Mouse (Mus musculus): Measurements from ENCODE around the gene Lhpp. TPM values are rescaled to one million over a fixed set of nuclear protein-coding genes. Genes with fewer than 3 reads are reported as not detected.
A peak's percentile ranks its signal among the peaks of the same experiment; 100 is the strongest.

Gene Lhpp
- total RNA-seq, 2 experiments from 2014 or later = 7.8 to 10.5 TPM

DNA sequence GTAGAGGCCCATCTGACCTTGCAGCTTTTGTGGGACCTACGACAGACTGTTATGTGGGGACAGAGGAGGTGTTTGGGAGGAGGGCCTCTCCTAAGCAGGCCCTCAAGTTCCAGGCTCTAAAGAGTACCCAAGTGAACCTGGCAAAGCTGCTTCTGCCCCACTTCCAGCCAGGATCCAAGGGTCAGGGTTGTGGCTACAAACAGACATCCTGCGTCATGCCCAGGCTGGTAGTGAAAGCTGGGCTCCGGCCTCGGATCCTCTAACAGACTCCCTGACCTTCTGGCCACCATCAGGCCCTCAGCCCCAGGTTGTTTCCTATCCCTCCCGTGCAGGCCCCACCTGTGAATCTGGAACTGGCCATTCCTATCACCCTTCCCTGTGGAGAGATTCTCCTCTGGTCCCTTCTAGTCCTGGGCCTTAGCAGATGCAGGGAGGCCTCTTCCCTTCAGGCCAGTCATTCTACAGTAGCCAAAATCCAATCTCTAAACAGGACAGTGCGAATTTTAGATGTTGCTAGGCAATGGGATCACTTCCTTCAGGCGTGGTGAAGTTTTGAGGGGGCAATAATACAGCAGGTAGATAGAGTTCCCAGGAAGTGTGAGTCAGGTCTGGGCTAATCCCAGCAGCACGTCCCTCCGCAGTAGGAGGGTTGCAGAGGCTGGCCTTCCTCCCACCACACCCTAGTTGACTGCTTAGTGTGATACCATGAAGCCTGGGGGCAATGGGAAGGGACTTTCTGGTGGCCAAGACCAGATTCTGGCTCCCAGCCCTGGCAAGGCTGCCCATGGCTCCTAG, 93.3 kb downstream of the Lhpp start:
- DNase-seq (ENCODE audit: low spot score in 2 of 2) = no peak

DNA sequence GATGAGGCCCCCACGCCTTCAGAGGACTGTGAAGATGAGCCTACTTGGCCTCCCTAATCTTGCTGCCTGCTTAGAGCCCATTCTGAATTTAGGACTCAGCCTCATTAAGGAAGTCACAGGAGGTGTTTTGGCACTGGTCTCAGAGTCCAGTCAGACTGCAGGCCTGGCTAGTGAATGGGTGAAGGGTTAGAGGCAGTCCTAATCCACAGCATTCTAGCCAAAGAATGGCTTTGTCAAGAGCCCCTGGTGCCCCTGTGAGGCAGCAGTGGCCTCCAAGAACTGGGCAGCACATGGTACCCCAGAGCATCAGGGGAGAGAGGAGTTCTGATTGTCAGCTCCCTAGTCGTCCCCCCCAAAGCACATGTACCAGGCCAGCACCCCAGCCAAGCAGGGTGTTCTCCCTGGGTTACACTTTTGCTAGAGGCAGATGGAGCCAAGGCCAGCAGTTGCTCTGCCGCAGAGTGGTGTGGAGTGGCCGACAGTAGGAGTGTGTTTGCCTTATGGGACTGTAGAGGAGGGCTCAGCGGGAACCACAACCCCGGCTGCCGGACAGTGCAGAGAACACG, 94.0 kb downstream of the Lhpp start:
- DNase-seq (ENCODE audit: low spot score in 2 of 2) = no peak

DNA sequence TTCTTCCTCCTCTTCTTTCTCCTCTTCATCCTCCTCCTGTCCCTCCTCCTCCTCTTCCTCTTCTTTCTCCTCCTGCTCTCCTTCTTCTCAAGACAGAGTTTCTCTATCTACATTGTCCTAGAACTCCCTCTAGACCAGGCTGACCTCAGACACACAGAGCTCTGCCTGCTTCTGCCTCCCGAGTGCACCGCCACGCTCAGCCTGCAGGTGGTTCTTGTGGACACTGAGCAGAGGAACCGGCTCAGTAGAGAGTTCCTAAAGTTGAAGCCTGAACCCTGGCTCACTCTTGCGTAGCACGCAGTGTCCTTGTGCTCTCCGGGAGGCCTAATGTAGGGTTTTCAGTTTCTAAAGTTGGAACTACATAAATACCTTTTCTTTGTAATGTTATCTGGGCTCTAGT, 94.7 kb downstream of the Lhpp start:
- no peak for DNase-seq (ENCODE audit: low spot score in 2 of 2)

DNA sequence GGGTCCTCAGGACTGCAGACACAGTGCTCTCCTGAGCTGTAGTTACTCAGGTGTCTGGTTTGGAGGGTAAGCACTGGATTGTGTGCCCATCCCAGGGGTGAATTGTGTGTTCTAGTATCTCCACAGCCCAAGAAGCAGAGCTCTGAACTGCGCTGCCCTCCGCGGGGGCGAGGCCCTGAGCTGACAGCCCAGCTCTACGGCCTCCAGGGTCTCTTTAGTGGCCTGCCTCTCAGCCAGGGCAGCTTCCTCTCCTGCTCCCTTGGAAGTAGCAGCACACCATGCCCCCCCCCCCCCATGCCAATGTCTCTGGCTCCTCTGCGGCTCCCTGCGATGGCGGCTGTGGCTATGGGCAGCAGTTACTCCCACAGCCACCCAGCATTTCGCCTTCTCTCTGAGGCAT, 101.1 kb downstream of the Lhpp start:
- no peak for DNase-seq (ENCODE audit: low spot score in 2 of 2)

DNA sequence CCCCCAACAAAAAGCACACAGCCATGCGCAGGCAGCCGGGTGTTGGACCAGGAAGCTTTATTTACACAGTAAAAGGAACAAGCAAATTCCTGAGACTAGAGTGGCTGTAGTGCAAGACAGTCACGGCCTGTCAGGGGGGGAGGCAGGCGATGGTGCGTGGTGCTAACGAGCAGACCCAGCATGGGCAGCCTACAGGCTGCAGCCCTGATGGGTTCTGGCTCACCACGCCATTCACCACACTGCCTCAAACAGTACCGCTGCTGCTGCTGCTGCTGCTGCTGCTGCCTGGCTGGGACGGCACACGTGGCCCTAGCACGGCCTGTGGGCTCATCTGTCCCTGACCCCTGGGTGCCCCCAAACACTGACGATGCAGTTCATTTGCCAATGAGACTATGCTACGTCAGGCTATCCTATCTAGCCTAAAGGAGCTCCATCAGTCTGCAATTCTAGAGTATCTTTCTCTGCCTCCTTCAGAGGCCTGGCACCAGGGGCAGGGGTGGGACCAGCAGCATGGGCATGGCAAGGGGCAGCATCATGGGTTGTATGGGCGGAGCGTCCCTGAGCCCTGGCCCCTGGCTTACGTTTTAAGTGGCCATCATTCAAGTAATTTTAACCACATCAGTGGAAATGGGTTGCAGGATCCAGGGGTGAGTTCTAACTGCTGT, 101.7 kb downstream of the Lhpp start:
- no peak for DNase-seq (ENCODE audit: low spot score in 2 of 2)

DNA sequence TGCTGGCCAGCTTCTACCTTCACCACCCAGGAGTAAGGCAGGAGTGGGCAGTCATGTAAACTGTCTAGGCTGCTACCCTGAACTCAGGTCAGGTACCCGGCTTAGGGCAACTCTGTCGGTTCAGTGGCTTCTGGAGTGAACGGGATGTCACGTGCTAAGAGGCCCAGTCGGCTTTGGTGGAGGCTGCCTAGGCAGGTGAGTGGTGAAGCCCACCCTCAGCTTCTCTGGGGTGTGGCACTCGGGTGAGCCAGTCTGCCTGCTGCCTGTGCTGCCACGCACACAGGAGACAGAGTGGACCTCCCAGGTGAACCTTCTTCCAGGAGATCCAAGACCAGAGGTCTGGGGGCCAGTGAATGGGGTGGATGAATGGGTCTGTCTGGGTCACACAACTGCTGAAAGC, 102.5 kb downstream of the Lhpp start:
- no peak for DNase-seq (ENCODE audit: low spot score in 2 of 2)

DNA sequence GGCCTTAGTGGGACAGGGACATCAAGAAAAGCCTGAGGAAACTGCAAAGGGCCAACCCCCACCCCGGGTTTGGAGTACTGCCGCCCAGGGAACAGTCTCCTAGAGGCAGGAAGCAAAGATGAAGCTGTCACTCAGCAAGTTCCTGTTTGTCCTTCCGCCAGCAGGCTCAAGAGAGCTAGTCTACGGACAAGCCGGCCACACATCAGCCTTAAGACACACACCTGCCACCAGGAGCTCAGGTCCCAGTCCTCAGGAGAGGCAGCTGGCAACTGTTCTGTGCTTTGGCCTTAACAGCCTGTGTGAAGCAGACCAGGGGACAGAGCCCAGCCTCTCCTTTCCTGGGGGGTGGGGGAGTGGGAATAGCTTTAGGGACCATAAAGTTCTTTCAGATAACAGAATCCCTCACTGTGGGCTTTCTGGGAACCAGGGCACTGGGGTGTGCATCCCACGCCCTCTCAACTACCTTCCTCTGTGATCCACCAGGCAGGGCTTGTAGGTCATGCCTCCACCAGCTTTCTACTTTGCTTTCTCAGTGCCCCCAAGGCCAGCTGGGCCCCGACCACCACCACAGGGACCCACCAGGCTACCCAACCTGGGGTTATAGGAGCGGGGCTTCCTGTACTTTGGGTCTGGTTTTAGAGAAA, 103.2 kb downstream of the Lhpp start:
- DNase-seq (ENCODE audit: low spot score in 2 of 2) = no peak

DNA sequence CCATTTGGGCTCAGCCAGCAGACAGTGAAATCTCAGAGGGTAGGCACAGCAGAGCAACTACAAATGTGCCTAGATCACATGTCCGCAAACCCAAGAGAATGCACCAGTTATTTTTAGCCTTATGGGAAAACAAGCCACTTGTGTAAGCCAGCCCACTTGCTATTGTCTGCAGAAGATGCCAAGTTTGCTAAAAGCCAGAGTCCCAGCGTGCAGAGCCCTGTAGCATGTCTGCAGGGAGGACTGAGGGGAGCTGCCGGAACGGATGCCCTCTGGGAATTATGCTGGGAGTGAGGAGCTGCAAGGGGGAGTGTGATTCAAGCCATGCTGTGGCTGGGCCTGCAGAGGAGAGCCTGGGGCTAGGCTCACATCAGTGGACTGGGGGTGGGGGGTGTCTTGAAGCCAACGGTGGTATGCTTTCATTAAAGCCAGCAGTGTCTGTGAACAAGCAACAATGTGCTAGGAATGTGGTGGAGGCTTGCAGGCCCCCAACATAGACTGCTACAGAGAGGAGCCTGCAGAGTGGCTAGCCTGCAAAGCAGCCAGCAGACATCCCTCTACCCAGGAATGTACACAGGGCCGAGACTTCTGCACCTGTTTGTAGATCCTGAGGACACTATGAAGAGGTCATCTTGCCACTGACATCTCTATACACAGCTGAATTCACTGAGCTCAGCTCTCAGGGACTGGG, 103.9 kb downstream of the Lhpp start:
- peak in 1 of 2 experiments; percentile 58 for DNase-seq (ENCODE audit: low spot score in 2 of 2)

DNA sequence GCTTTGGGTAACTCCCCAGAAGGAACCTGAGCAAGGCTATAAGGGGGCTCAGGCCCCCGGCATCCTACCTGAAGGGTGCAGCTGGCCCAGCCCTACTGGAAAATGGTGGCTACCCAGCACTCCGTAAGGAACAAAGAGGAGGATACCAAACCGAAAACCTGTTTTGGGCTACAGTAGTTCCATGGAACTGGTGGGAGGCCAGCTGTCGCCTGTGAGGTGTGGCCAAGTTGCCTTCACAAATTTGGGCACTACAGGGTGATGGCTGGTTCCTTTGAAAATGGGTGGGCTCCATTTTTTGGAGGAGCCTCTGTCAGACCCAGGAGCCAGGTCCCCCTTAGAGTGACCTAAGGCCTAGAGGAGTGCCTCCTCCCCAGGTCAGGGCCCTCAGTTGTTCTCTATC, 104.8 kb downstream of the Lhpp start:
- no peak for DNase-seq (ENCODE audit: low spot score in 2 of 2)

DNA sequence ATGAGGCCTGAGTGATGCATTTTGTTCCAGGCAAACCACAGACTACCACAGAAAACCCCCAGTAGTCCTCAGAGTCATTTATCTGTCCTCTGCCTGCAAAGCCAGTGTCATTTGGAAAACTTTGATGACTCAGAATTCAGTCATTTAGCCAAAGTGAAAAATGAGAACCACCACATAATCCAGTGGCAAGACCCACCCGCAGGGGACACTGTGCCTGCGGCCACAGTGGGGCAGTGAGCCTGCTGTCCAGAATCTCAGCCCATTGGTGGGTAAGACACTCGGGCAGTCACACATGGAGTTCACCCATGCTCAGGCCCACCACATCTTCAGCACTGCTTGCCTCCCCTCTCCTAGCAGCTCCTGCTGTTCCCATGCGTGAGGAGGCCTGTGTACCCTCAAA, 109.1 kb downstream of the Lhpp start:
- DNase-seq (ENCODE audit: low spot score in 2 of 2) = no peak

DNA sequence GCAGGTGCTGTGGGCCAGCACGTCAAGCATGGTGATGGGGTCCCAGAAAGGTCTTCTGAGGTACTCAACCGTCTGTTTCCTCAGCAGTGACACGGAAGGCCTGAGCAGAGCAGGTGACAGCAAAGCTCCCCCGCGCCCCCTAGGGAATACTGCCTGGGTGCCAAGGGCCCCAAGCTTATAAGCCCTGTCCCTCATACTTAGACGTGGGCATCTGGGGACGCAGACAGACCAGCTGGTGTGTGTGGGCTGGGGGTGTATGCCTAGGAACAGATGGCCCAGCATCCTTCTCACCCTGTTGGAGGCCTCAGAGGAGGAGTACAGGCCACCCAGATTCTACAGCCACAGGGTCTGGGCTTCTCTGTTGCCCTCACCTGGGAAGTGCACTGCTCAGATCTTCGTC, 110.1 kb downstream of the Lhpp start:
- DNase-seq (ENCODE audit: low spot score in 2 of 2) = peak in 1 of 2 experiments; percentile 50

DNA sequence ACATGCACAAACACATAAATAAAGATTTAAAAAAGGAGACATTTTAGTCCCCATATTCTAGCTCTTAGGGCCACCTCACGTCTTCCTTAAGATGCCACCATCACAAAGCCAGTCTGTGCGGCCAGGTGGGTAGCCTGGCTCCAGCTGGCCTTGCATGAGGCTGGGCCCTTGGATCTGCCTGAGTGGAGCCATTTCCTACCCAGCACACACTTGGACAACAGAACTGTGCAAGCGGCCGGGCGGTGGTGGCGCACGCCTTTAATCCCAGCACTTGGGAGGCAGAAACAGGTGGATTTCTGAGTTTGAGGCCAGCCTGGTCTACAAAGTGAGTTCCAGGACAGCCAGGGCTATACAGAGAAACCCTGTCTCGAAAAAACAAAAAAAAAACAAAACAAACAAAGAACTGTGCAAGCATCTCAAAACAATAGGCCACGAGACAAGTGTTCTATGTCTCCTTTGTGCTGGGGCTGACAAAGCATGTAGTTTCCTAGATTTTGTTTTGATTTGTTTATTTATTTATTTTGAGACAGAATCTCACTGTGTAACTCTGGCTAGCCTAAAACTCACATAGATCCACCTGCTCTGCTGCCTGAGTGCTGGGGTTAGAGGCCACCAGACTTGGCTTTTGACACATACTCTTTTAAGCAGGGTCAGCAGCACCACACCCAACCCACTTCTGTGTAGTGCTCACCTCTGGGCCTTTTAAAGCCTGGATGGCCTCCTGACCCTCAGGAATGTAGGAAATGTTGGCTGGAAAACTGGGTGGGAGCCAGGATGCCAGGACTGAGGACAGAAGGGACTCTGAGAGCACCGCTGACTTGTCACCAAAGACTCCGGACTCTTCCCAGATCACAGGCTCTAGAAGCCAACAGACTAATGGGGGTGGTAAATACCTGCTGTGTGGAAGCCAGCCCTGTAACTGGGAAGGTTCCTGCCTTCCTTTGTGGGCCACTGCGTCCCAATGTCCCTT, 112.2 kb downstream of the Lhpp start:
- DNase-seq (ENCODE audit: low spot score in 2 of 2) = no peak

DNA sequence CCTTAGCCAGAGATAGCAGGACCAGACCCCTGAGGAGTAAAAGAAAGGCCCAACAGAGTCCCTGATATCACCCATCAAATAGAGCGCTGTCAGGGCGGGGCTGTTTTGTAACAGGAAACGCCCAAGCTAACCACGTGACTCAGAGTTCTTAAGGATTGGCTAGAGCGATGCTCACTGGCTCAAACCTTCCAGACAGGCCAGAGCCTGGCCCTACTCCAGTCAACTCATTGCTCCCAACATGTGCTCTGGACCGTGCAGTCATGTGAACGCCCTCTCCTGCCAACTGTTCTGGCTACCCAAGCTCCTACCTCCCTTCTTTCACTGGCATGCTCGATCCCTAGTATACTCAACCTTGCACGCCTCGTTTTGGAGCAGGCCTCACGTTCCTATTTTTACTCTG, 113.5 kb downstream of the Lhpp start:
- DNase-seq (ENCODE audit: low spot score in 2 of 2) = peak in 1 of 2 experiments; percentile 76

DNA sequence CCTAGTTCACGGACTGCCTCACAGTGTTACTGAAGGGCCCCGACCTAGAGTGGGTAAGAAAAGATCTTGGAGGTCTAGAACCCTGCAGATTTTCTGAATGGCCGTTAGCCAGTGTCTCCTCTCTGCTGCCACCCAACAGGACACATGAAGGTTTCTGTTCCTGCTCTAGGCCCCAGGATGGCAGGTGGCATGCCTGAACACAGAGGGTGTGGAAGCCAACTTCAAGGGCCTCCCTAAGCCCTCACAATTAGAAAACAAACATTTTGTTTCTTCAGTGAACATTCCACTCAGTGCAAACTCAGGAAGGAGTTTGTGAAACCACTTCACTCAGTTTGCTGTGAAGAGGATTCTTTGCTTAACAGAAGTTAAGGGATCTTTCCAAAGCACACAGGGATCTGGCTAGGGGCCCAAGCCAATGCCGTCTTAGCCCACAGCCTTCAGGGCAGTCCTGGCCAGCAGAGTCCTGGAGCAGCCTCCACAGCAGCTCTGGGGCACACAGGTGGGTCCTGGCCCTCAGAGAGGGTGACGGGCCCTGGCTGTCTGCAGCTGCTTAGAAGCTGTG, 114.1 kb downstream of the Lhpp start:
- no peak for DNase-seq (ENCODE audit: low spot score in 2 of 2)

DNA sequence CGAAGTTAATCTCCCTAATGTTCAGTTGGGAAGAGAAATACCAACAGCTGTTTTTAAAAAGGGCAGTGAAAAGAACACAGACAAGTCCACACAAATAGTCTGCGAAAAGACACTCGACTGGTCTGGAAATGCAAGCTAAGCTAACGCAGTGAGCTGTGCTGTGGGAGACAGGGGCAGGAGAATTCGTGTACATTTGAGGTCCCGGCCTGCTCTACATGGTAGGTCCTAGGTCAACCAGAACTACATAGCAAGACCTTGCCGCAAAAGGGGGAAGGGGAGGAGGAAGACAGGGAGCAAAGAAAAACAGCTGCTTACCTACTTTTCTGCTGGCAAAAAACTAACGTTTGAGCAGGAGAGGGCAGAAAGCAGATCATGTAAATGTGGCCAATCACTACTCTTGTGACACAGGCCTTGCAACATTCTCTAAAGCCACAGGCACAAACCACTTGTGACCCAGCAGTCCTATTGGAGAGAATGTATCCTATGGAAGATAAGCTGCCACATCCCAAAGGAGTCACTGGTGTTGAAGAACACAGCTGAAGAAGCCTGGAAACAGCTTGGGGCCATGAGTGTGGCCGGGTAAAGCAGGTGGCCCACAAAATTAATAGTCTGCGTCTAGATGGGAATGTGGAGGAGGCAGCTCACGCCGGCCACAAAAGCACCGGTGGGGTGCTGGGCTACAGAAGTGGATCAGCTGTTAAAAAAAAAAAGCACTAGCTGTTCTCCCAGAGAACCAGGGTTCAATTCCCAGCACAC, 115.8 kb downstream of the Lhpp start:
- DNase-seq (ENCODE audit: low spot score in 2 of 2) = no peak

DNA sequence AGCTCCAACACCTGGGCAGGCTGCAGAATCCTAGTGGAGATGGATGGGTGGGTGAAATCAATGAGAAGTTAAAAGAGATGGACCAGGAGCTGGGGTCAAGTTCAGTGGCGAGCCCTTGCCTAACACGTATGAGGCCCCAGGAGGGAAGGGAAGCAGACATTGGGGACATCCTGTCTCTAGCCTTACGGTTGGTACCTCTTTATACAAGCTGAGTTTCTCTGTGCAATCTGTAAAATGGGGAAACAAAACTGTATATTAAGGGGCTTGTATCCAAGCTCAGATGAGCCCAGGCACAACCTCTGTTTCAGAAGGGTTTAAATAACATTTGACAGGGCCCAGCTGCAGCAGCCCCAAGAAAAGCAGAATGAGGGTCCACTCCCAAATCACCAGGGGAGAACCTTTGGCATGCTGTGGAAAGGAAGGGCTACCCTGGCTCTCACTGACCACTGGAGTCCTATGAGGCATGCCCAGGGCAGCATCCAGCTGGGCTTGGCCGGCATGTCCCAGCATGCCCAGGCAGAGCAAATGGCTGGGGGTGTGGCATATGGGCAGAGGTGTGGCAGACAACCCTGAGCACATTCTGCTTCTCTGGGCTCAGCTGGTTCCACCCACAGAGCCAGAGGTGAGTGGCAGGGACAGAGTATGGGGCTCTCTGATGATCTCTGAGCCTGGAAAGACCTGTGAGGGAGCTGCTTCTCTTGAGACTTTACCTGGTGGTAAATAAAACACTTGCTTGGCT, 118.8 kb downstream of the Lhpp start:
- DNase-seq (ENCODE audit: low spot score in 2 of 2) = no peak

DNA sequence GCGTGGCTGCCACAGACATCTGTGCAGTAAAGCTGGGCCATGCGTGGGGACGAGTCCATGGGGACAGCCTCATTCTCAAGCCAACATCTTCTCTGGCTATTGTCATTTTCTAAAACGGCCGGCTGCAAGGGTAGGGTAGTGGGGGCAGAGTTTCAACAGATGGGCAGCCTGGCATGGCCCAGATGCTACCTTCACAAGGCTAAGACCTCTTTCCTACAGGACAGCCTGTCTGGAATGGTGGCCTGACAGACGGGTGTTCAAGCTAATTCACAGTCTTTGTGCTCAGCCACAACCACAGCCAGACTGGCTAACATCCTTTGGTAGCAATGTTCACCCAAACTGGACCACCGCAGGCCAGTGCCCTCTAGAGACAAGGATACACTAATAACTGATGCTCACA, 120.1 kb downstream of the Lhpp start:
- no peak for DNase-seq (ENCODE audit: low spot score in 2 of 2)

DNA sequence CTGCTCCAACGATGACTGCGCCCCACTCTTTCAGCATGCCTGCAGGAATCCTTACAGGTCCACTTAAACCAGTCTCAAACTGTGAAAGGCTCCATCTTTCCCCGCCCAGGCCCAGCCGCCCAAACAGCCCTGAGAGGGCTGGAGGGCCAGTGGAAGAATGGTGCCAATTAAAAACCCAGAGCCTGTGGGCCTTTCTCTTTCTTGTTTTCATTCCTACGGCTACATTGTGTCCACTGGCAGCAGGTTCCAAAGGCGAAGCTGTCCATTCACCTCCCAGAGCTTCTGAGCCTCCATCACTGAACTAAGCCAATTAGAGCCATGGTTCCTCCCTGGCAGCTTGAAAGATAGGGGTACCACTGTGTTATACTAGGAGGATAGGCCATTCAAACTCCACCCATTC, 121.1 kb downstream of the Lhpp start:
- no peak for DNase-seq (ENCODE audit: low spot score in 2 of 2)

Data from gastrocnemius, postnatal 4 days (tissue).